Mouse (Mus musculus) cerebellum, postnatal 25 days (tissue): ENCODE measurements around the gene Ccdc162.

Experiments
- DNase-seq, 2 experiments: peaks; one replicate each; pipeline ENCODE4 v3.0.0; 2021; ENCODE audit warnings: mixed read lengths in 2 of 2

Ccdc162 gene

DNA sequence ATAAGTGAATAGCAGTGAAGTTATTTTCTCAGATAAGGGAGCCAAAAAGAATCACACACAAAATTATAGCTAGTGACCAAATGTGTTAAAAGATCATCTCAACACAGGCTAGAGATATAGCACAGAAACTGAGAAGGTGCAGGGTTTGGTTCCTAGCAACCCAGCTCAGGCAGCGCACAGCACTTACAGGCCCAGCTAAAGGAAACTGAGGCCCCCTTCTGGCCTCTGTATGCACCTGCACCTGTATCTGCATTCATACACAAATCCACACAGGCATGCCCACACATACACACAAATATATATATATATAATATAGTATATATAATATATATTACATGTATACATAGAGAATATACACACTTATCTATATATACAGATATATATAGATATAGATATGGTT is 84.4 kb downstream of the Ccdc162 start:
- DNase-seq, result no peak

DNA sequence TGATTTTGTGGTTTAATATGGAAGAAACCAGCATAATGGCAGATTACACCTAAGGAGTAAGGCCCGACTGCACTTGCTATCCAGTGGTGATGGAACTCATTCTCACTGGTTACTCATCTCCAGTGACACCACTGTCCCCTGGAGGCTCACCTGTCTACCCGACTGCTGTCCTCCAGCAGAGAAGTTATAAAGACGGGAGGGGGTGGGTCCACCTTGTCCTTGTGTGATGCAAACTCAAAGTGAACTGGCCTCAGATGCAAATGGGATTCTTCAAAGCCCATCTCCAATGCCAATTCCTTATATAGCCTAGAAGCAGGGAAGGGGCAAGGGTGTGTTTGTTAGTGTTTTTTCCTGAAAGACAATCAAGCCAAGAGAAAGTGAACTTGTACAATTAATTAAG is 89.4 kb downstream of the Ccdc162 start:
- DNase-seq, result no peak

- DNase-seq, result no peak
Measured at GRCm38 (mm10) chr10:41619988-41620387, 96.4 kb downstream of the Ccdc162 start.

DNA sequence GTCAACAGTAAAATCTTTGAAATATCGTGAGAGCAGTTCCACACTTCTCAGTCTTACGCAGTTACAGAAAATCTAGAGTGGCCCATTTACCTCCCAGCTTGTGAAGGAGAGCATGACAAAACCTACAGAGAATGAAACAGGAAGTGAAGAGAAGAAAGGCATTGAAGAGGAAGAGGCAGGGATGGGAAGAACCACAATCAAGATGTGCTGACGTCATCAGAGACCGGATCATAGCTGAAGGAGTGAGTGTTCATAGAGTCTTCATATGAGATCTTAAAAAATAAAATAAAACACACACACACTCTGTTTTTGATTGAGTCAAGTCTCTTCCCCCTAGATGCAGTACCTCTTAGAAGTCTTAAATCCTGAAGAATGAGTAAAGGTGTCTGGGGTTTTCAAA is 100.9 kb downstream of the Ccdc162 start:
- DNase-seq, result no peak

- no peak for DNase-seq
Measured at GRCm38 (mm10) chr10:41611941-41612340, 104.5 kb downstream of the Ccdc162 start.

DNA sequence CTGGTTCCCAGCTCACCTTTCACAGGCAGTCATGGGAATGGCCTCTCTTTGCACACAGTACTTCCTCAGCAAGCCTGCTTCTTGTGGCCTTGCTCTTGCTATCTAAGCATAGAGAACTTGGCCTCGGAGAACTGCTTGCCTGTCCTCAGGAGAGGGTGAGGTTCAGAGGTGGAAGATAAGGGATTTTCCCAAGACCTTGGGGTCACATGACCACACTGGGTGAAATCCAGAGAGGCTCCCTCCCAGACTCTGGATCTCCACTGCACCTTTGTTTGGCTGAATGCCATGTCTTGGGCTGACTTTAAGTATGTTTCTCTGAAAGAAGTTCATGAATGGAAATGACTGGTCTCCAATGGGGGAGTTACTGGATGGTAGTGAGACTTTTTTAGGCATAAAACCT is 107.0 kb downstream of the Ccdc162 start:
- DNase-seq, result no peak

DNA sequence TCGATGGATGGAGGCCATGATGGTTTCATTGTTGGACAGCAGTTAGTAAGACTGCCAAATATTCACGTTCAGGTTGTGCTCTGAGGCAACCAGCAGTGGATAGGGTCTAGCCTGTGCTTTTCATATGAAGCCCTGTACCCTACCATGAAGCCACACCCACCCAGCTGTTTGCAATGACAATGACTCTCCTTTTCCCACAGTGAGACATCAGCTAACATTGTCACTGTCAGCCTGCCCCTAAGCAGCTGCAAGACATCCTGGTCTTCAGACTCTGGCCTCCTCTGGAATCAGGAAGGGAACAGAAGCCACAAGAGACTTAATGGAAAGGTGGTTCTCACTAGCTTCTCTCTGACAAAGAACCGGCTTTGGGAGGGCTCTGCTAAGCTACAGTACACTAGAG is 107.9 kb downstream of the Ccdc162 start:
- DNase-seq, result no peak

DNA sequence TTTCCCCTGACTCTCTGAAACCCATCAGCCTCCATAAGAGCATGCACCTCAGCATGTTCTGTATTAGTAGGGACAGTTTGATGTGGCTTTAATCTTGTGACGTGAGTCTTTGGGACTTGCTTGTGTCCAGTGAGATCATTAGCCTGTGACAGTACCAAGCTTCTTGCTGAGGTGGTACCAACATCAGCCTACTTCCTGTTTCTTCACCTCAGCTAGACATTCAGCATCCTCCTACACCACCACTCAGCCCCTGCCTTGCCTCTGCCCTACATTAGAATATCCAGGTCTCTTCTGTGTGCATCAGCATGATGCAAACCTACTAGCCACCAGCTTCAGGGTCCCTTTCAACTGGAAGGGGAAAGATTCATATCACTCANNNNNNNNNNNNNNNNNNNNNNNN is 113.8 kb downstream of the Ccdc162 start:
- DNase-seq, result no peak

DNA sequence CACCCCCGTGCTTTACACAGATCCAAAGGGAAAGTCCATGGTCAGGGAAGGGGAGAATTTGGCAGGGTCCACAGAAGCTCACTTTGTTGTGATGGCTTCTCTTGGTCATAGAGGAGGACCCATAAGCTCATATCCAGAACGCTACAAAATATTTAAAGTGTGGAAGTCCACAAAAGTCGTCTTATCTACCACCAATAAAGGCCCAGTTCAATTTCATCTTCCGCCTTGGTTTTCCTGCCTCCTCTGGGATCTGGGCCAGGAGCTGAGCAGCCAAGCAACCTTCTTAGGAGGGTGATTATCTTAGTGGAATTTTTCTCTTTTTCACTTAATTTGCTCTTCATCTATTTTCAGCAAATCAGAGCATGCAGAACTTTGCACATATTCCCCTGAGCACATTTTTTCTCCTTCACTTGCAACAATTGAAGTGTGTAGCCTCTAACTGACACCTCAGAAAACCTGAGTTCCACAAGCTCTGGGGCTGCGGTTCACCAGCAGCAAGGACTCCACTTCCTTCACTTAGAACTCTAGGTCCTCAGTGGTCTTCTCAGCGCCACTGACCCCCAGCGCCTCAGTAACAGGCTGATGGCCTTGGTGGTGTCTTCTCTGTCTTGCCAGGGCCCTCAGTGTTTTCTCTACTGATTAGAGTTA is 114.4 kb downstream of the Ccdc162 start:
- DNase-seq, result peak in 1 of 2 experiments; percentile 13

- no peak for DNase-seq
Measured at GRCm38 (mm10) chr10:41601302-41601701, 115.1 kb downstream of the Ccdc162 start.

- peak; percentile 56 to 57 for DNase-seq
Measured at GRCm38 (mm10) chr10:41599051-41599450, 117.4 kb downstream of the Ccdc162 start.

DNA sequence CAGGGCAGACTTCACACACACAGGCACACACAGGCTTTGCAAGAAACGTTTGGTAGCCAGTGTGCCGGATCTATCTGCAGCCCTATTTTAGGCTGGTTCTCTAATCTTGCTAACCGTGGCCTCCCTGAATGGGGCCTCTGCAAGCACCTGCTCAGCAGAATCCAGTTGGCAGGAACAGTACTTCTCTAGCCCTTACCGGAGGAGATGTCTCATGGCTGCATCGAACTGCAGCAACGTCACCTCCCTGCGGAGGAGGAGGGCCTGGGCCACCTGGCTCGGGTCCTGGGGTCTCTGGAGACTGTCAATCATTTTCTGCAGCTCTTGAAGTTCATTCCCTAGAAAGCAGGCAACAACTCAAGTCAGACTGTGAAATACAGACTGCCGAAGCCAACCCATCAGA is 118.2 kb downstream of the Ccdc162 start:
- DNase-seq, result peak; percentile 65 to 70

GRCm38 (mm10) chr10:41595550-41595949 is 120.9 kb downstream of the Ccdc162 start:
- no peak for DNase-seq

- DNase-seq, result peak in 1 of 2 experiments; percentile 28
Measured at GRCm38 (mm10) chr10:41594957-41595356, 121.5 kb downstream of the Ccdc162 start.

DNA sequence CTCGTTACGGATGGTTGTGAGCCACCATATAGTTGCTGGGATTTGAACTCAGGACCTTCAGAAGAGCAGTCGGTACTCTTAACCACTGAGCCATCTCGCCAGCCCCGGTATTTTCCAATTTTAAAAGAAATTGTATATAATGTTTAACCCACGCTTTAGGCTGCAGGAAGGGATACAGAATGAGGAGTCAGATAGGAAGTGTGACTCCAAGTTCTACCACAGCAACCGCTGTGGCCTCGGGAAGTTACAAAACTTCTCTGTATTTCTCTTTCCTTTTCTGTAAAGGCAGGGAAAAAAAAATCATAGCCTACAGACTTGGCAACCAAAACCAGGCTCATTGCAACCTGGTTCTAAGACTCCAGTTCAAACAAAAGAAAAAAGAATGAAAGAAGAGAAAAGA is 122.0 kb downstream of the Ccdc162 start:
- no peak for DNase-seq

DNA sequence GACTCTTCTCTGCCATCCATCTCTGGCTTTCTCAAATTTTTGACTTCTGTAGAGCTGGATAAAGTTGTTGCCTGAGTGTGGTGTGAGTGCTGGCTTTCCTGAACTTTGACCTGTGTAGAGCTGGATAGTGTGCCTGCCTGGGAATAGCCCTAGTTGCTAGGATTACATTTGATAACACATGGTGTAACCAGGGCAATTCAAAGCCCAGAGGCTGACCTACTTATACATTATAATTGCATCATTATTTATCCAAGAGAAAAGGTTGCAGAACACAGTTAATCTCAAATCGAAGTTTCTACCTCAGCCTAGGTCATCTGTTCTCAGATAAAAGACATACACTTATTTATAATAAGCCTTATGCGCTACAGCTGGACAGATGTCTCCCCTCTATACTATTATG is 127.8 kb downstream of the Ccdc162 start:
- DNase-seq, result no peak

- DNase-seq, result no peak
Measured at GRCm38 (mm10) chr10:41586947-41587852, 129.2 kb downstream of the Ccdc162 start.

DNA sequence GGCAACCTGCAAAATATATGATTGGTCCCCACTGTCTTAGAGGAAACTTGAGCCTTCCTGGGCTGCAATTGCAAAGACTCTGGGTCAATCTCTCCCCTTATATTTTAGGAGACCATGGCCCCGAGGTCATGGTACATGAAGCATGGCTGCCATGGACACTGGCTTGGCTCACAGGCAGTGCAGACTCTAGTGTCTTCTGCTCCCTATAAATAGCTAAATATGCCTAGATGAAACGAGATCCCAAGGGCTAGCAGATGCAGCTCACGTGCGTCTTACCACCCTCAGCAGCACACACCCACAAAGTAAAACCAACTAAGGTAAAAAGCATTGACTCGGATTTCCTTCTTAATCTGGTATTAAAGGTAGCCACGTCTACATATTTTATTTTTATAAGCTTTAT is 133.1 kb downstream of the Ccdc162 start:
- no peak for DNase-seq

GRCm38 (mm10) chr10:41582901-41583361 is 133.5 kb downstream of the Ccdc162 start:
- DNase-seq, result no peak

DNA sequence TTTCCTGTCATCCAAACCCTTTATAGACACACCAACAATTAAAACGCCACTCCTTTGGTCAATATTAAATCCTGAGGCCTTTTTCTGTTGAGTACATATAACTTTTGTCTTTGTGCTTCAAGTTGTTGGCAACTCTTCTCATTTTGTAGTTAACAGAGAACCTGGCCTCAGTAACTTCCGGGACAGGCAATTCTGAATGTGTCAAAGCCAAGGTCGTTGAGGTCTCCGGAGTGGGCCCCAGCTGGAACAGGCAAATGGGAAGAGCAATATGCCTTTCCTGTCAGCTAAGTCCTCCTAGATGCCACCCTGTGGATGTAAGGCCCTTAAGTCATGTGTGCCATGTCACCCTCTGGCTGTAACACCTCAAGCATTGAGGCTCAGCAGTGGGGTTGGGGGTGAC is 136.0 kb downstream of the Ccdc162 start:
- no peak for DNase-seq

DNA sequence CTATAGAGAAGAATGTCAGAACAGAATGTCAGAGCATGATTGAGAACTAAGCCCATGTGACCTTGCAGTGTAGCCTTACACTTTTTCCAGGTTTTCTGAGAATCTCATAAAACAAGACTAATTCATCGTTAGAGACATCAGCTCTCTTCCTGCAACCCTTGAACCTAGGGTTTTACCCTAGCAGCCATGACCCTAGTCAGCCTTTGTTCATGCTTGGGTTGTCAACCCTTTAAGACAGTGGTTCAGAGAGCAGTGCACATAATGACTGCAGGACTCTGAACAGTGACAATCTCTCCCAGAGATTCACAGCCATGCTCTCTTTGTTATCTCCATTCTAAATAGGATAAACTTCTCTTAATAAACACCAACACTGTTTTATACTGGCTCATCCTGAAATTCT is 137.9 kb downstream of the Ccdc162 start:
- no peak for DNase-seq

DNA sequence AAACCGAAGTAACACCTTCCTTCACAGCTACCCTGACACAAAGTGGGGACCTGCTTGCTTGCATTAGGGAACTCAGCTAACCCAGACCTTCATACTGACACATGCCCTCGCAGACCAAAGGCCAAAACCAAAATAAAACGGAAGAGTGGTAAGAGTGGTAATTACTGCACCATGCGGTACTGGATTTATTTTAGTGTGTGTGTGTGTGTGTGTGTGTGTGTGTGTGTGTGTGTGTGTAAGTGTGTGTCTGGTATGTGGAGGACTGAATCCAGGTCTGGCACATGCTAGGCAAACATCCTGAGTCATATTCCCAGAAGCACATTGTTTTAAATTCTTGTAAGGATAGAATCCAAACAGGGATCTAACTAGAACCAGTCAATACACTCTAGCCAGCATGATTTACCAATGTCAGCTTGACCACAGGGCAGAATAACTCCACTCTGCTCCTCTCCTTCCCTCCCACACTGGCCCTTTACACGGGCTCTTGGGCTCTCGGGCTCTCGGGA is 140.1 kb downstream of the Ccdc162 start:
- DNase-seq, result no peak

- DNase-seq, result no peak
Measured at GRCm38 (mm10) chr10:41575451-41576327, 140.7 kb downstream of the Ccdc162 start.
